Mouse (Mus musculus) skeletal muscle tissue, postnatal 0 days (tissue): Measurements from ENCODE around the gene Spsb3. TPM values are rescaled to one million over a fixed set of nuclear protein-coding genes. Genes with fewer than 3 reads are reported as not detected.

ENCODE experiments used
- polyA plus RNA-seq: library from polyadenylated mRNA; unstranded; fragments of >200 nt; fragmentation: Nextera tagmentation; extraction: Ambion mirVana; gene quantifications from 2 replicates; pipeline ENCODE4 v1.2.1, GENCODE M21; 2015

The Spsb3 gene
- polyA plus RNA-seq, result 36.7 and 37.8 TPM in 2 replicates

GRCm38 (mm10) chr17:24886134-24886931, at the start of gene Spsb3, which contains the start of gene Nubp2:
TSS of gene Spsb3 (plus strand) at chr17:24886643.
TSS of gene Nubp2 (minus strand) at chr17:24886349.

GRCm38 (mm10) chr17:24839842-24840241, 46.6 kb upstream of the Spsb3 start, which contains the start of gene Hagh:
TSS of gene Hagh (plus strand) at chr17:24840143.

DNA sequence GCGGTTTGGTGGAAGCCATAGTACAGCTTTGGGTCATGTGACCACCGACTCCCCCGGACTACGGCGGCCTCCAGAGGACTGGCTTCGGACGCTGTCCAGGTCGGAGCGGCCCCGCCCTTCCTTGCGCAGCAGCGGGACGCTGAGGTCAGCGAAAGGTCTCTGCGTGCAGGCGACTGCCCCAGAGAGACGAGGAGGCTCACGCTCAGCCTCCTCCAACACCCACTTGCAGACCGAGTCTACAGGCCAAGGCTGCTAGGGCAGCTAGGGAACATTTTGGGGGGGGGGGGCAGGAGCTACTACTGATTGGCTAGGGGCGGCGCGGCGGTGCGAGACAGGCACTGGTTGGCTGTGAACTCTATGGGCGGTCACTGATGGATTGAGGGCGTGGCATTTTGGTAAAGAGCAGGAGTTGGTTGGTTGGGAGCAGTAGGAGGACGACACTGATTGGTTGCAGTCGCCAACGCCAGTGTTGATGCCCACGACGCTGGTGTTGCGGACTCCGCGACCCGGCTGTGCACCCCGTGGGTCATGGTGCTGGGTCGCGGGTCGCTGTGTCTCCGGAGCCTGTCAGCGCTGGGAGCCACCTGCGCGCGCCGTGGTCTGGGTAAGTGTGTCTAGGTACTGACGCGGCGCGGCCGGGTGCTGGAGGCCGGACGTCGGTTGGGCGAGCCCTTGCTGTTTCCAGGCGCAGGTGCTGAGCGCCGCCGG, 36.2 kb upstream of the Spsb3 start, which contains the start of gene Fahd1:
Gene Fahd1 (minus strand): TSS at position 300 of the 708 bp plus-strand sequence.

GRCm38 (mm10) chr17:24865776-24866175, 20.7 kb upstream of the Spsb3 start, which contains the start of gene Igfals:
TSS of gene Igfals (plus strand) at chr17:24865997.

GRCm38 (mm10) chr17:24894995-24895547, 8.6 kb downstream of the Spsb3 start, which contains the start of the genes Eme2 and Mrps34:
TSS of gene Eme2 (minus strand) at chr17:24895087.
TSS of gene Mrps34 (plus strand) at chr17:24895116.

GRCm38 (mm10) chr17:24896241-24896992, 10.0 kb downstream of the Spsb3 start, which contains the start of gene Nme3:
TSS of gene Nme3 (plus strand) at chr17:24896500.

GRCm38 (mm10) chr17:24936259-24937237, 50.1 kb downstream of the Spsb3 start, which contains the start of gene Mapk8ip3:
TSS of gene Mapk8ip3 (minus strand) at chr17:24936977.

Other genes starting within 250 kb of the Spsb3 start
- gene Slc9a3r2, start 236.3 kb upstream of the Spsb3 start, polyA plus RNA-seq, result 38.9 and 45.6 TPM in 2 replicates
- not detected in 2 replicates for gene Npw, start 228.2 kb upstream of the Spsb3 start, polyA plus RNA-seq
- 9.0 and 11.7 TPM in 2 replicates for gene Zfp598, start 217.0 kb upstream of the Spsb3 start, polyA plus RNA-seq
- gene Syngr3, start 196.7 kb upstream of the Spsb3 start, polyA plus RNA-seq, result 0.11 TPM in 1 of 2 replicates, not detected in the other
- 33.2 and 39.3 TPM in 2 replicates for gene Gfer, start 190.5 kb upstream of the Spsb3 start, polyA plus RNA-seq
- gene Noxo1, start 190.4 kb upstream of the Spsb3 start, polyA plus RNA-seq, result 1.1 and 1.8 TPM in 2 replicates
- 22.5 and 25.2 TPM in 2 replicates for gene Tbl3, start 179.0 kb upstream of the Spsb3 start, polyA plus RNA-seq
- not detected in 2 replicates for gene Rnf151, start 168.6 kb upstream of the Spsb3 start, polyA plus RNA-seq
- gene Rps2, start 168.5 kb upstream of the Spsb3 start, polyA plus RNA-seq, result 829 and 862 TPM in 2 replicates
- 707 and 733 TPM in 2 replicates for gene Ndufb10, start 162.2 kb upstream of the Spsb3 start, polyA plus RNA-seq
- gene Rpl3l, start 158.8 kb upstream of the Spsb3 start, polyA plus RNA-seq, result 47.3 and 64.3 TPM in 2 replicates
- gene Msrb1, start 150.0 kb upstream of the Spsb3 start, polyA plus RNA-seq, result 52.7 and 59.6 TPM in 2 replicates
- 0.51 TPM in 1 of 2 replicates, not detected in the other for gene Hs3st6, start 133.7 kb upstream of the Spsb3 start, polyA plus RNA-seq
- not detected in 2 replicates for gene Meiob, start 82.4 kb upstream of the Spsb3 start, polyA plus RNA-seq
- gene Hagh, start 46.5 kb upstream of the Spsb3 start, polyA plus RNA-seq, result 71.4 and 75.0 TPM in 2 replicates
- 28.0 and 28.6 TPM in 2 replicates for gene Fahd1, start 36.3 kb upstream of the Spsb3 start, polyA plus RNA-seq
- gene Igfals, start 20.6 kb upstream of the Spsb3 start, polyA plus RNA-seq, result 0.42 and 6.3 TPM in 2 replicates
- gene Nubp2, start 294 bp upstream of the Spsb3 start, polyA plus RNA-seq, result 21.2 and 24.8 TPM in 2 replicates
- gene Eme2, start 8.4 kb downstream of the Spsb3 start, polyA plus RNA-seq, result 18.2 and 18.6 TPM in 2 replicates
- 185 and 189 TPM in 2 replicates for gene Mrps34, start 8.5 kb downstream of the Spsb3 start, polyA plus RNA-seq
- gene Nme3, start 9.9 kb downstream of the Spsb3 start, polyA plus RNA-seq, result 22.1 and 25.2 TPM in 2 replicates
- gene Mapk8ip3, start 50.3 kb downstream of the Spsb3 start, polyA plus RNA-seq, result 11.9 and 12.0 TPM in 2 replicates
- gene Jpt2, start 74.0 kb downstream of the Spsb3 start, polyA plus RNA-seq, result 20.1 and 26.9 TPM in 2 replicates
- gene Cramp1l, start 129.1 kb downstream of the Spsb3 start, polyA plus RNA-seq, result 2.9 TPM in 2 replicates
- 3.8 and 4.4 TPM in 2 replicates for gene Ift140, start 129.4 kb downstream of the Spsb3 start, polyA plus RNA-seq
- 13.6 and 14.9 TPM in 2 replicates for gene Tmem204, start 196.9 kb downstream of the Spsb3 start, polyA plus RNA-seq
- 19.1 and 19.4 TPM in 2 replicates for gene Telo2, start 229.3 kb downstream of the Spsb3 start, polyA plus RNA-seq
- 1.2 and 3.2 TPM in 2 replicates for gene Ptx4, start 234.1 kb downstream of the Spsb3 start, polyA plus RNA-seq
- gene Clcn7, start 246.7 kb downstream of the Spsb3 start, polyA plus RNA-seq, result 9.3 and 9.6 TPM in 2 replicates